Mouse (Mus musculus) embryonic facial prominence, embryonic 14.5 days (tissue): ENCODE measurements at regions not wholly inside any gene's neighbourhood (a gene's known extent, or its start where the extent isn't known, plus 50 kb on each side); places are given as distances from the start of the nearest gene placed in this dataset.

Source experiments
- ATAC-seq: fragments of 200-750 bp; cut with Nextera tagmentation; 2 replicates; pipeline ENCODE4 v1.8.0; 2017; ENCODE audit warnings: low read depth, moderate number of reproducible peaks, moderate TSS enrichment
- DNase-seq: peaks from one replicate; pipeline ENCODE4 v3.0.0-alpha.2; 2015; ENCODE audit warnings: low spot score
- H3K27ac ChIP-seq: fragments of 300-500 bp; sonication (generic); replicated peaks from 2 replicates; pipeline ENCODE4 v1.5.1; 2014; ENCODE audit warnings: low read depth, mild to moderate bottlenecking, low read length, moderate library complexity
- H3K27me3 ChIP-seq: fragments of 300-500 bp; sonication (generic); replicated peaks from 2 replicates; pipeline ENCODE4 v1.6.1; 2014; ENCODE audit warnings: low read length; ENCODE audit not compliant: control insufficient read depth, insufficient read depth
- H3K36me3 ChIP-seq: fragments of 300-500 bp; sonication (generic); 2 replicates; pipeline ENCODE4 v1.6.1; 2014; ENCODE audit warnings: low read length, mixed read lengths; ENCODE audit not compliant: control insufficient read depth, insufficient read depth
- H3K4me1 ChIP-seq: fragments of 300-500 bp; sonication (generic); 2 replicates; pipeline ENCODE4 v1.6.1; 2014; ENCODE audit warnings: antibody characterized with exemption, low read length; ENCODE audit not compliant: control insufficient read depth, insufficient read depth
- H3K4me2 ChIP-seq: fragments of 300-500 bp; sonication (generic); 2 replicates; pipeline ENCODE4 v1.6.1; 2014; ENCODE audit warnings: low read depth, mild to moderate bottlenecking, low read length, moderate library complexity, mixed read lengths
- H3K4me3 ChIP-seq: fragments of 300-500 bp; sonication (generic); 2 replicates; pipeline ENCODE4 v1.5.1; 2014; ENCODE audit warnings: low read depth, mild to moderate bottlenecking, low read length
- H3K9ac ChIP-seq: fragments of 300-500 bp; sonication (generic); 2 replicates; pipeline ENCODE4 v1.6.1; 2014; ENCODE audit warnings: low read depth, mild to moderate bottlenecking, low read length, moderate library complexity, mixed read lengths
- H3K9me3 ChIP-seq: fragments of 300-500 bp; sonication (generic); 2 replicates; pipeline ENCODE4 v1.6.1; 2016; ENCODE audit warnings: low read length; ENCODE audit not compliant: control insufficient read depth
- WGBS: fragments of 180-500 bp; shearing (Covaris S2); extraction: QIAGEN DNeasy Blood & Tissue Kit; methylation state at CpG from one replicate; pipeline ENCODE4 v1.1.7; 2014; 5-methylcytosine and 5-hydroxymethylcytosine counted together

DNA sequence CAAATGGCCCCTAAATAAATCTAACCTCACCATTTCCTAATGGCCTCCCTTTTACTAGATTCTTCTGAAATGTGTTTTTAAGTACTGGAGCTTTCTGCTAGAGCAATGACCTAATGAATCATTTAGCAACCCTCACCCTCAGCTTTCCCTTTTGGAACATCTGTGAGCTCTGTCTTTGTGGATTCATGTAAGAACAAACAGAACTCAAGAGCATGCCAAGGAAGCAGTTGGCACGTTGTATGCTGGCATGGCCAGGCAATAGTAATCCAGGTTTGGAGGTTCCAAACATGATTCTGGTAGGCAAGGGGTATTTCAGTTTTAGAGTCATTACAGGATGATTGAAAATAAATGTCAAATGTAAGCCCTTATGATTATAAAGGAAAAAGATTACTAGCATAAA is 240.9 kb upstream of the Tbl1xr1 start:
- no peak for DNase-seq
- H3K4me2 ChIP-seq = no peak overlapping the region
- H3K9ac ChIP-seq = no peak overlapping the region
- H3K27ac ChIP-seq = no peak overlapping the region
- no peaks in the 10 kb centered on the region for H3K4me1 ChIP-seq
- H3K9me3 ChIP-seq = no peaks in the 10 kb centered on the region
- H3K27me3 ChIP-seq = no peaks in the 10 kb centered on the region
- H3K36me3 ChIP-seq = no peaks in the 10 kb centered on the region
- H3K4me3 ChIP-seq = no peak overlapping the region
- ATAC-seq = no peak
- WGBS = 76% methylated on average over 1 of the region's 1 CpGs

DNA sequence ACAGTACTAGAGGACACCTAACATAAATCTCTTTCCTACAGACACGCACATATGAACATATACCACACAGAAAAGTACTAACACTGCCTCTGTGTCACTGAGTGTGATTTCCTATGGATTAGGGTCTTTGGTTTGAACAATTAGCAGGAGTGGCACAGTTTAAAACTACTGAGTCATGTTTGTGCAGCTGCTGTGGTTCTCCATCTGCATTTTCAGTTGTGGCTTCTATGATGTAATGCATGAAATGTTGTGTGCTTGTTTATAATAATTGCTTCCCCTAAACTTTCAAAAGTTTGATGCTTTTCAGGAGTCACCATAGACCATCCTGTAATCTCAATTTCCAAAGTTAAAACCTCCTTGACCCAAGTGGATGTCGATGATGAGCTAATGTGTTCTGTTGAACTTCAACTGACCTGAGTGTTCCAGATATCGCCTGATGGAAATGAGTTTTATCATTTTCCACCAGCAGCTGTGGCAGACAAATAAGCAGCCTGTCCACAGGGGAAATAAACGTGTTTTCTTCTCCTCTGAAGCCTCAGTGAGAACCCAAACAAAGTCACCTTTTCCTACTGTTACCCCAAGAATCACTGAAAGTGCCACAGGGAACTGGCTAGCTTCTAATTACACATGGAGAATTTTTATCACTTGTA is 239.0 kb upstream of the Tbl1xr1 start:
- Histone ChIP-seq H3K9me3 (no peaks in the 10 kb centered on the region), H3K9ac (no peak overlapping the region), H3K4me1 (peaks cover 4% of the 10 kb centered on the region), H3K36me3 (no peaks in the 10 kb centered on the region), H3K4me2 (no peak overlapping the region), H3K27me3 (no peaks in the 10 kb centered on the region), H3K27ac (no peak overlapping the region), H3K4me3 (no peak overlapping the region)
- no peak for DNase-seq
- 76% methylated on average over 4 of the region's 4 CpGs for WGBS
- ATAC-seq = no peak

DNA sequence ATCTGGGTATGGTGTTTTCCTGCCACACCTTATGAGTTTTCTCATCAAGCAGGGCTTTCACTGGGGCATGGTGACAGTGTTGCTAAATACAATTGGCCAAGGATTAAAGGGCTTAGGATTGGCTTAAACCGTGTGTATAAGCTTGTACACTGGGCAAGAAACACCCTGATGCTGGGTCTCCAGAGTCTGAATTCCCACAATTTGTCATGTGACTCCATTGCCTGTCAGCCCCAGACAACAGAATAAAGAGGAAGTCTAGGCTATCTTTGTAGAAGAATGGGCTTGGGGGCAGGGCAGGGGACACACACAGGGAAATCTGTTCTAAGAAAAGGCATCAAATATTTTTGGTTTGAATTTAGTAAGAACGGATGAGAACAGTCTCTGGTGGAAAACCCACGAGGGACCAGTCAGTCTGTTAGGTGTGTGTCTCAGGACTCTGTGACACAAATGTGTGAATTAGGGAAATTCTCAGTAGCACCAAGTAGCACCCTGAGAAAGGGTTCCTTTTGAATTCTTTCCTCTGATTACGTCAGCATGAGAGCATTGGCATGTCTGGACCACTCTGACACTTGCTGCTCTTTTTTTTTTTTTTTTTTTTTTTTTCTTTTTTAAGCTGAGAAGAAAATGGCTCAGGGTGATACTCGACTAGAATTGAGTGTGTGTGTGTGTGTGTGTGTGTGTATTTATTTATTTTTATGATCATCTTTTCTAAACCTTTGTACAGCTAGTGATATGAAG is 235.5 kb upstream of the Tbl1xr1 start:
- Histone ChIP-seq H3K4me3 (no peak overlapping the region), H3K4me1 (peaks cover 7% of the 10 kb centered on the region), H3K9me3 (no peaks in the 10 kb centered on the region), H3K36me3 (no peaks in the 10 kb centered on the region), H3K4me2 (no peak overlapping the region), H3K9ac (no peak overlapping the region), H3K27me3 (no peaks in the 10 kb centered on the region), H3K27ac (no peak overlapping the region)
- WGBS = 47% methylated on average over 5 of the region's 5 CpGs
- DNase-seq = no peak
- no peak for ATAC-seq

DNA sequence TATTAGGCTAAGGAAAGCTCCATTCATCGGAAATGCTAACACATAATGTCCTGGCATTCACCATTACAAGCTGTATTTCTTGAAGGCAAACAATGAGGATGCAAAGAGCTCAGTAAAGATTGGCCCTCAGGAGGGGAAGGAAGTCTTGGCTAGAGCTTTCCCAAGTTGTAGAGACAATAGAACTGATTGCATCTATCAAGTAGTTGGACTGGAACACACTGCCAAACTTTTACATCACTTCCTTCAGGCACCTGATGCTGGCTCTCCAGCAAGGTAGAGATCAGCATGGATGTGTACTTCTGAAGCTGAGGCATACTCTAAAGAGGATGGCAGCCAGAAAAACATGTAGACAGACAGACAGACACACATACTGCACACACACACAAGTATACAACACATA is 234.9 kb upstream of the Tbl1xr1 start:
- 83% methylated on average over 1 of the region's 1 CpGs for WGBS
- DNase-seq (no peak), ATAC-seq (no peak)
- no peak overlapping the region for H3K4me2 ChIP-seq
- H3K4me3 ChIP-seq = no peak overlapping the region
- H3K27ac ChIP-seq = no peak overlapping the region
- H3K36me3 ChIP-seq = no peaks in the 10 kb centered on the region
- no peaks in the 10 kb centered on the region for H3K27me3 ChIP-seq
- H3K9ac ChIP-seq = no peak overlapping the region
- no peaks in the 10 kb centered on the region for H3K9me3 ChIP-seq
- peaks cover 7% of the 10 kb centered on the region for H3K4me1 ChIP-seq

DNA sequence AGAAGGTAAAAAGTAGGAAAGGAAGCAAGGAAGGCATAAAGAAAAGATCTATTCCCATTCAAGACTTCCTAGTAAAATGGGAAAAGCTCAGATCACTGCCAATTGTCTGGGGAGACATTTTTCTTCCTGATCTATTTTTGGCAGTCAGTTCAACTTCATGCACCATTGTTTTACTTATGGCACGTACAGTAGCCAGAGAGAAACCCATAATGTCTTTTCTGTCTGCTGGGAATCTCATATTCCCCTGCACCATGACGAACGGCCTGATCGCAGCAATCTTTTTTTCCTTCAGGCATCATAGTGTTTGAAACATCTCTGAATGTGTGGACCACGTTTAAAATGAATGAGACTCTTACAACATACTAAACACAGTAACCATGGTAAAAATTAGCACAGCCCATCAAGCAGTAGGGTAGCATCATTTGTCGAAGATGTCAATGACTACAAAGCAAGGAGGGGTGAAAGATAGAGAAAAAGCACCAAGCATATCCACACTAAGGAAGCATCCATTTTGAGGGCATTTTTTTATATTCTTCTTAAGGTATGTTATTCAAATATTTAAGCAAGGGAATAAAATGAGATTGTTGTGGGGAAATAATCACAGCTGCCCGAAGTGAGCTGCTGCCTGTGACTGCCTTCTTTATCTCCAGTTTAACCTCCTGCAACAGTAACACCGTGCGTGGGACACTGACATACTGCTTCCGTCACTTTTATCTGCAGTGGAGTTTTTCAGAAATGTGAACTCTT is 233.7 kb upstream of the Tbl1xr1 start:
- Histone ChIP-seq H3K4me2 (no peak overlapping the region), H3K9ac (no peak overlapping the region), H3K27ac (no peak overlapping the region), H3K4me3 (no peak overlapping the region), H3K36me3 (no peaks in the 10 kb centered on the region), H3K9me3 (no peaks in the 10 kb centered on the region), H3K4me1 (peaks cover 7% of the 10 kb centered on the region), H3K27me3 (no peaks in the 10 kb centered on the region)
- DNase-seq (peak; percentile 22), ATAC-seq (no peak)
- 49% methylated on average over 10 of the region's 10 CpGs for whole genome bisulfite sequencing

DNA sequence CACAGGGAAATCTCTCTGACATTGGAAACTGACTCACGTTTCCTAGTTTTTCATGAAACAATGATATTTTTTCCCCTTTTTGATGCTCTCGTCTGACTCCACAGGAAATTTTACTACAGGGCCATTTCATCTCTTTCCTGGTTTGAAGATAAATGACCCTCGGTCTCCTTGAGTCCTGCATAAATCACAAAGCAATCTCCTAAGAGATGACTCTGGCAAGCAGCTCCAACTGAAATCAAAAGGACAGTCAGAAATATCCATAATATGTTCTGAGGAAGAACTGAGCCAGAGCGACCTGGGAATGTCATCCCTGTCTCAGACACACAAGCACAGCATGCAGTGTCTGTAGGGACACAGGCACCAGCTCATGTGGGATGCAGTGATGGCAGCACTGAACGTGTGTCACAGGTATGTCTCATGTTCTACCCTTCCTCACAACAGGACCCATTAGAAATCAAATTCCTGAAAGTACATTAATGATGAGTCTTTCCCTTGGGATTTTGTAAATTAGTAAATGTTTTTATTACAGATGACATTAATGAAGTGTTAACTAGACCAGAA is 233.1 kb upstream of the Tbl1xr1 start:
- WGBS = 67% methylated on average over 5 of the region's 5 CpGs
- Histone ChIP-seq H3K4me3 (no peak overlapping the region), H3K27ac (no peak overlapping the region), H3K4me1 (peaks cover 7% of the 10 kb centered on the region), H3K9me3 (no peaks in the 10 kb centered on the region), H3K9ac (no peak overlapping the region), H3K27me3 (no peaks in the 10 kb centered on the region), H3K4me2 (no peak overlapping the region), H3K36me3 (no peaks in the 10 kb centered on the region)
- ATAC-seq = no peak
- no peak for DNase-seq

DNA sequence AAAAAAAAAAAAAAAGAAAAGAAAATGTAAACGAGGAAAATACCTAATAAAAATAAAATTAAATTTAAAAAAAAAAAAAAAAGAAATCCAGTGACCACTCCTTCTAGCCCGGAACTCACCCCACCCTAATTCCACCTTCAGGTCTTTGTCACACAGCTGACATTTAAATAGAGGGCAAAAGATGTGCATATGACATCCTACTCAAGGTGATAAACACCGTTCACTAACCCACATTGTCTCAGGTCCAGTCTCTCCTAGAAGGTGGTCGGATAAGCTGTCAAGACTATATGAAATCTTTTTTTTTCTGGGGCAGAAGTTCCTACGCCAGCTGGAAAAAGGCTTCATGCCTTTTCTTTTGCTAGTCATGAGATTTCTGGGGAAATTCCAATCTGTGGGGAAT is 226.6 kb upstream of the Tbl1xr1 start:
- no peak overlapping the region for H3K27ac ChIP-seq
- no peak for DNase-seq
- no peak for ATAC-seq
- H3K9me3 ChIP-seq = no peaks in the 10 kb centered on the region
- no peaks in the 10 kb centered on the region for H3K36me3 ChIP-seq
- H3K9ac ChIP-seq = no peak overlapping the region
- no peak overlapping the region for H3K4me3 ChIP-seq
- H3K27me3 ChIP-seq = no peaks in the 10 kb centered on the region
- 87% methylated on average over 5 of the region's 5 CpGs for WGBS
- no peaks in the 10 kb centered on the region for H3K4me1 ChIP-seq
- no peak overlapping the region for H3K4me2 ChIP-seq

DNA sequence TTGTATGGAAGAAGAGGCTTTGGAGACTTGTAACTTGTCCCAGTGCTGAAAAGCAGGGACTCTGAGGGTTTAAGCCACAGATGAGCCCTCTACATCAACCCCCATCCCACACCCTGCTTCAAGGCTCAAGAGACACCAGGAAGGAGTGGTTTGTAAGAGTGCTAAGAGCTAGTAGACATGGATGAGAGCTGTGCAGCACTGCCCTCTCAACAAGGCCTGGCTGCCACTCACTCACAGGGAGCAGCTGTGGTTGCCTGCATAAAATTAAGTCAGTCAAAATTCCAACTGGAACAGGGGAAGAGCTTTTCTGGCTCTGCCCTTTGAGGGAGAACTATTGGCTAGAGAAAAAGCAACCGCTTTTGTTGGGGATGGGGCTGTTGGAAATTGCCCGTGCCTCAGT is 225.5 kb upstream of the Tbl1xr1 start:
- 95% methylated on average over 2 of the region's 2 CpGs for WGBS
- Histone ChIP-seq H3K4me2 (no peak overlapping the region), H3K9ac (no peak overlapping the region), H3K9me3 (no peaks in the 10 kb centered on the region), H3K4me1 (no peaks in the 10 kb centered on the region), H3K27ac (no peak overlapping the region), H3K36me3 (no peaks in the 10 kb centered on the region), H3K4me3 (no peak overlapping the region), H3K27me3 (no peaks in the 10 kb centered on the region)
- ATAC-seq (peak; percentile 30; the same call in 1 of the 2 replicates), DNase-seq (no peak)
